Mouse (Mus musculus): Measurements from ENCODE around the gene Spin4. TPM values are rescaled to one million over a fixed set of nuclear protein-coding genes. Genes with fewer than 3 reads are reported as not detected.

The Spin4 gene
- polyA plus RNA-seq, 1 experiment from 2014 or later, result 3.4 TPM

Other genes starting within 250 kb of the Spin4 start
- gene Arhgef9, start 170.2 kb upstream of the Spin4 start, polyA plus RNA-seq (2014; fragmentation: Nextera tagmentation; extraction: Ambion mirVana), result 39.4 and 55.1 TPM in 2 replicates

Measured in midbrain, embryonic 14.5 days (tissue).